Mouse (Mus musculus): ENCODE data around the gene Ppip5k2.

The Ppip5k2 gene

GRCm38 (mm10) chr1:97662324-97662723 is 107.9 kb downstream of the Ppip5k2 start:
- in situ Hi-C loops (cut with MboI, MseI), result no loop called here

- in situ Hi-C loops (cut with MboI, MseI), result no loop called here
These were observed 108.6 kb downstream of the Ppip5k2 start, which contains the start of gene D1Ertd622e for GRCm38 (mm10) chr1:97661406-97662241. Gene D1Ertd622e (minus strand): TSS chr1:97662074.

DNA sequence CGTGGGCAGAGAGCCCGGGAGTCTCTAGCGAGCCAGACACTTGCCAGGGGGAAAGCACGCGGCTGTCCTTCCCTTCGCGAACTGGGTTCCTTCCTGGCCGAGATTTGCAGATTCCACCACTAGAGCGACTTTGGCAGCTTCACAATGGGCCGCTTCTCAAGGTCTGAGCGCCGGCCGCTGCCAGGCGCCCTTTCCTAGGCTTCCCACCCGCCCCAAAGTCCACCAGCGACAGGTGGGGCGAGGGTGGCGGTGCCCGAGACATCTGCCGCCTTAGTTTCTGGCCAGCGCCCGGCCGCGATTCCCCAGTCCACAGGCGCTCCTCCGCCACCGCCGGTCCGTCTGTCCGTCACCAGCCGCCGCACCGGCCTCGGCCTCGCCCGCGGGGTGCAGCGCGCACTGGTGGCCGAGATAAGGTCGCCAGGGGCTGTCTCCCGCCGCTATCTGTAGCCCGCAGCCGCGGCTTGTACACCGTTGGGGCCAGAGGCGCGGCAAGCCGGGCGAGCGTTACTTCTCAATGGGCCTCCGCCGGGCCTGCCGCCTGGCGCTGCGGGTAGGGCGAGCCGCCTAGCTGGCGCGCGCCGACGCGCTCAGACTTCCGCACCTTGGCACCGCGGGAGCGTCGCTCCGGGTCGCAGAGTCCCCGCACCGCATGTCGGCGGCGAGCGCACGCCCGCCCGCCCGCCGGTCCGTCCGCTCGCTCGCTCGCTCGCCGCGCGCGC is 109.4 kb downstream of the Ppip5k2 start:
- in situ Hi-C loops (cut with MboI, MseI), result no loop called here

DNA sequence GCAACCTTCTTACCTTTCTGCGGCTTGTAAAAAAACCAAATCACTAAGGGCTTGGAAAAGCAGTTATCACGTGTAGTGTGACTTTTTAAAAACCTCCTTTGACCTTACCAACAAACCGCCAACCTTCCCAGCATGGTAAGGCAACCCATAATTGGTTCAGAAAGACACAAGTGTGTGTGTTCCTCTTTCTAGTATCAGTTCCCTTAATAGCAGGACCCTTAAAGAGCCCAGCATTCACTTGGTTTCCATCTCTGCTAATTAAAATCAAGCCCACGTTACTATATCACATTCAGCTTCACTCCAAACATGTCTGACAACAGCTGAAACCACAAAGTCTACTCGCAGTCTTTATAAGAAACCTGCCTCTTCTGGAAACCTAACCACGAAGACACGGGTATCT is 110.8 kb downstream of the Ppip5k2 start:
- in situ Hi-C loops (cut with MboI, MseI), result loop anchor here in 1 of 2 experiments (5.0 kb wide), 2 partner anchors 77 to 98 kb away; no protein-coding TSS in a partner anchor

DNA sequence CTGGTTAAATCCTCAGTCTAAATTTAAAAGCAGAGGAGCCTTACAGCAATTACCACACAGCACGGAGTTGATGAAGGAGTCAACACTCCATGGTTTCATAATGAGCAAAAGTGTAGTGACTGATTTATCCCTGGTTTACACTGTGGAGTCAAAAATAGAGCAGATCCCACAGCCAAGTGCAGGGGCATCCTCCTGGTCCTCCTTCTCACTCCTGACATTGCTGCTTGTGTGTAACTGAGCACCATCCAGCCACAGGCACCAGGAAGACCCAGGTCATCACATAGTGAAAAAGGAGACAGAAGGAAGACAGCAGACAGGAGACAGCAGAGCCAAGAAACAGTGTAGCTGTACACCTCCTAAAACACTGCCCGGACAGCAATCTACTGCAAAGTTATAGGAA is 112.4 kb downstream of the Ppip5k2 start:
- in situ Hi-C loops (cut with MboI, MseI), result loop anchor here in 1 of 2 experiments (5.0 kb wide), 2 partner anchors 75 to 100 kb away; no protein-coding TSS in a partner anchor

DNA sequence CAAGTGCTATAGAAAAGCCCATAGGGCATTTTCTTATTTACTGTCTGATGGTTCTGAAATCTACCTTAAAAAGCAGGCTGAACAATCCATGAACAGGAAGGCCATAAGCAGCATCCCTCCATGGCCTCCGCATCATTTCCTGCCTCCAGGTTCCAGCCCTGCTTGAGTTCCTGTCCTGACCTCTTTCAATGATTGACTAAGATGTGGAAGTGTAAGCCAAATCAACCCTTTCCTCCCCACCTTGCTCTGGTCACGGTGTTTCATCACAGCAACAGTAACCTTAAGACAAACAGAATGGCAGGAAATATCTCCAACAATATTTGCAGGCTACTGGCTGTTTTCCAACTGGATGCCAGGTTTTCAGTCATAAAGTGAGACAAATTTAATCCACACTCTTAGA is 113.0 kb downstream of the Ppip5k2 start:
- in situ Hi-C loops (cut with MboI, MseI), result loop anchor here in 1 of 2 experiments (5.0 kb wide), 2 partner anchors 75 to 100 kb away; no protein-coding TSS in a partner anchor

All from T-helper 17 cell (primary cell).